Mouse (Mus musculus): ENCODE measurements around the gene Map1a. TPM values are rescaled to one million over a fixed set of nuclear protein-coding genes. Genes with fewer than 3 reads are reported as not detected.

Map1a gene
- polyA plus RNA-seq, 1 experiment from 2014 or later = 20.6 TPM

Other genes starting within 250 kb of the Map1a start
- not detected in 2 replicates for gene Tgm5, start 203.8 kb upstream of the Map1a start, polyA plus RNA-seq (2015; fragmentation: Nextera tagmentation; extraction: Ambion mirVana)
- not detected in 2 replicates for gene Tgm7, start 179.8 kb upstream of the Map1a start, polyA plus RNA-seq (2015; fragmentation: Nextera tagmentation; extraction: Ambion mirVana)
- gene Adal, start 149.2 kb upstream of the Map1a start, polyA plus RNA-seq (2015; fragmentation: Nextera tagmentation; extraction: Ambion mirVana) = 33.9 and 38.5 TPM in 2 replicates
- gene Lcmt2, start 148.9 kb upstream of the Map1a start, polyA plus RNA-seq (2015; fragmentation: Nextera tagmentation; extraction: Ambion mirVana) = 26.1 and 26.3 TPM in 2 replicates
- 63.9 and 67.9 TPM in 2 replicates for gene Tubgcp4, start 118.9 kb upstream of the Map1a start, polyA plus RNA-seq (2015; fragmentation: Nextera tagmentation; extraction: Ambion mirVana)
- gene Zscan29, start 118.5 kb upstream of the Map1a start, polyA plus RNA-seq (2015; fragmentation: Nextera tagmentation; extraction: Ambion mirVana) = 10.5 and 10.9 TPM in 2 replicates
- gene Trp53bp1, start 18.2 kb upstream of the Map1a start, polyA plus RNA-seq (2015; fragmentation: Nextera tagmentation; extraction: Ambion mirVana) = 212 and 229 TPM in 2 replicates
- 18.0 and 21.0 TPM in 2 replicates for gene Ppip5k1, start 65.8 kb downstream of the Map1a start, polyA plus RNA-seq (2015; fragmentation: Nextera tagmentation; extraction: Ambion mirVana)
- gene Ckmt1, start 68.1 kb downstream of the Map1a start, polyA plus RNA-seq (2015; fragmentation: Nextera tagmentation; extraction: Ambion mirVana) = 25.1 and 25.7 TPM in 2 replicates
- 0.04 TPM in 1 of 2 replicates, not detected in the other for gene Strc, start 97.6 kb downstream of the Map1a start, polyA plus RNA-seq (2015; fragmentation: Nextera tagmentation; extraction: Ambion mirVana)
- gene Pdia3, start 124.2 kb downstream of the Map1a start, polyA plus RNA-seq (2015; fragmentation: Nextera tagmentation; extraction: Ambion mirVana) = 373 and 395 TPM in 2 replicates
- 5.0 and 5.3 TPM in 2 replicates for gene Catsper2, start 124.2 kb downstream of the Map1a start, polyA plus RNA-seq (2015; fragmentation: Nextera tagmentation; extraction: Ambion mirVana)
- 2.2 and 2.4 TPM in 2 replicates for gene Ell3, start 154.7 kb downstream of the Map1a start, polyA plus RNA-seq (2015; fragmentation: Nextera tagmentation; extraction: Ambion mirVana)
- gene Serf2, start 159.6 kb downstream of the Map1a start, polyA plus RNA-seq (2015; fragmentation: Nextera tagmentation; extraction: Ambion mirVana) = 388 and 391 TPM in 2 replicates
- gene Hypk, start 163.7 kb downstream of the Map1a start, polyA plus RNA-seq (2015; fragmentation: Nextera tagmentation; extraction: Ambion mirVana) = 117 and 118 TPM in 2 replicates
- 1.3 and 1.5 TPM in 2 replicates for gene Serinc4, start 167.2 kb downstream of the Map1a start, polyA plus RNA-seq (2015; fragmentation: Nextera tagmentation; extraction: Ambion mirVana)
- 78.6 and 82.4 TPM in 2 replicates for gene Mfap1b, start 184.5 kb downstream of the Map1a start, polyA plus RNA-seq (2015; fragmentation: Nextera tagmentation; extraction: Ambion mirVana)
- gene Mfap1a, start 217.1 kb downstream of the Map1a start, polyA plus RNA-seq (2015; fragmentation: Nextera tagmentation; extraction: Ambion mirVana) = 37.3 and 37.7 TPM in 2 replicates
- 6.4 and 7.9 TPM in 2 replicates for gene Wdr76, start 217.1 kb downstream of the Map1a start, polyA plus RNA-seq (2015; fragmentation: Nextera tagmentation; extraction: Ambion mirVana)

Measured in midbrain, embryonic 13.5 days (tissue).